Mouse (Mus musculus) brain, embryonic 14.5 days (tissue): ENCODE measurements at regions not wholly inside any gene's neighbourhood (a gene's known extent, or its start where the extent isn't known, plus 50 kb on each side); places are given as distances from the start of the nearest gene placed in this dataset.

Source experiments
- DNase-seq: peaks from one replicate; pipeline ENCODE4 v3.0.0-alpha.2; 2011; ENCODE audit warnings: low read depth
- CTCF ChIP-seq: fragments of 200-500 bp; IDR thresholded peaks from 2 replicates; pipeline ENCODE4 v1.5.1; 2012; ENCODE audit warnings: inconsistent platforms, mild to moderate bottlenecking, moderate library complexity, borderline replicate concordance; ENCODE audit not compliant: insufficient read depth, insufficient read length; ENCODE audit errors: extremely low read depth
- POLR2A ChIP-seq: fragments of 200-500 bp; IDR thresholded peaks from 2 replicates; pipeline ENCODE4 v1.6.1; 2012; ENCODE audit warnings: mild to moderate bottlenecking, inconsistent platforms, borderline replicate concordance; ENCODE audit not compliant: poor library complexity, insufficient read depth, insufficient read length, severe bottlenecking; ENCODE audit errors: extremely low read depth

- peak; percentile 83 for DNase-seq
- TF ChIP-seq CTCF (no peak), POLR2A (no peak)
Observed at GRCm38 (mm10) chr13:100950348-100951184, 117.3 kb upstream of the Slc30a5 start.

- TF ChIP-seq POLR2A (no peak), CTCF (no peak)
- no peak for DNase-seq
Observed at GRCm38 (mm10) chr13:100943206-100943848, 110.1 kb upstream of the Slc30a5 start.

GRCm38 (mm10) chr13:100940791-100941190 is 107.6 kb upstream of the Slc30a5 start:
- DNase-seq = no peak
- TF ChIP-seq CTCF = no peak
- no peak for TF ChIP-seq POLR2A

- peak; percentile 69; the same call in 1 of the 2 replicates for TF ChIP-seq CTCF
- TF ChIP-seq POLR2A = no peak
- DNase-seq = peak; percentile 78
Observed at GRCm38 (mm10) chr13:100939677-100940076, 106.5 kb upstream of the Slc30a5 start.

DNA sequence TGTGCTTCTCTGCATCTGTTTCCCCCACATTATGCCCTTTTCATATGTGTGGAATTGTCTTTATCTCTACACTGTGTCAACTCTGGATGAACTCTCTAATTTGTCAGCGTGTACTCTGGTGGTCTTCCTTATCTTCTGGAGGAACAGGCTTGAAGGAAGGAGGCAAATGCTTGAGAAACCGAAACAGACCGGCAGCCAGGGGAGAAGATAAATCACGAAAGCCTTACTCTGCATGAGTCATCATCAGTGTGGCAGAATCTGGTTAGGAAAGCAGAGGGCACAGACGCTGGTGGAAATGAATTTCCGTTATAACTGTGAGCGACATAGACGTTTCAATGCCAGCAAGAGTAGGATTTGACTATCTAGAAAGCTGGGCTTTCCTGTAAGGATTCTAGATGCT is 100.0 kb upstream of the Slc30a5 start:
- no peak for DNase-seq
- TF ChIP-seq CTCF (no peak), POLR2A (no peak)

- TF ChIP-seq POLR2A (no peak), CTCF (no peak)
- no peak for DNase-seq
Observed at GRCm38 (mm10) chr13:100899566-100899965, 66.3 kb upstream of the Slc30a5 start.

GRCm38 (mm10) chr13:100893871-100894270 is 60.6 kb upstream of the Slc30a5 start:
- no peak for TF ChIP-seq POLR2A
- TF ChIP-seq CTCF = no peak
- DNase-seq = no peak

DNA sequence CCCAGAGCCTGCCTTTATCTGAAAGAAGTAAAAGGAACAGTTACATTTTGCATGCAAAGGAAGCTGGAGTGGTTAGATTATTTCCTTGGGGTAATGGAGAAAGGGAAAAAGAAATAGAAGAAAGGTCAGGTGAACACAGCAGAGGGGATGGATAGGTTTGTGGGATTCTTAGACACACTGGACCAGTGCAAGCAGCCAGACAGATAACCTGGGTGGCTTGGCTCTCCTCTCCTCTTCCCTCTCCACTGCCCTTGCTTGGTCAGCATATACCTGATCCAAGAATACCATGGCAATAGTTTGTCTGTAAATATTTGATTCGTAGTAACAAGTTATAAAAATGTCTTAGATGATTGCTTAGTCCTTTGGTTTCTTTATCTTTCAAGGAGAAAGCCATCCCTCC is 59.9 kb upstream of the Slc30a5 start:
- DNase-seq = no peak
- TF ChIP-seq CTCF (no peak), POLR2A (no peak)

DNA sequence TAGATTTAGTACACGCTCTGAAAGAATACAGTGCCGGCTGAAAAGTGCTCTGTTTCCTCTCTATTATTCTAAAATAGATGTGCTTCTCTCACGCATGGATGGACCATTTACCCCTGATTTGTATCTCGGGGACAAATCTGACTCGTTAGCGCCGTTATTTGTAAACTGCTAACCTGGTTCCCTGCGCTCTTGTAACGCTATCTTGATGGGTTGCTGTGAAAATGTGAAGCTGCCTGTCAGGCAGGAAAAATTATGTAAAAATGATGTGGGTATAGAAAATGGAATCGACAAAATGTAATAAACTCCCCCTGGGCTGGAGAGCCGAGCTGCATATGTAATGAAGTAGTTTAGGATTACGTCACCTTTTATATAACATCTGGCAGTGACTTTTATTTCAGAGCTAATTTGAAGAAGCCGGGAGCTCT is 59.4 kb upstream of the Slc30a5 start:
- TF ChIP-seq POLR2A (no peak), CTCF (no peak)
- peak; percentile 74 for DNase-seq

- no peak for TF ChIP-seq POLR2A
- peak; percentile 100 for TF ChIP-seq CTCF
- DNase-seq = peak; percentile 91
Observed at GRCm38 (mm10) chr13:100892204-100892603, 59.0 kb upstream of the Slc30a5 start.

DNA sequence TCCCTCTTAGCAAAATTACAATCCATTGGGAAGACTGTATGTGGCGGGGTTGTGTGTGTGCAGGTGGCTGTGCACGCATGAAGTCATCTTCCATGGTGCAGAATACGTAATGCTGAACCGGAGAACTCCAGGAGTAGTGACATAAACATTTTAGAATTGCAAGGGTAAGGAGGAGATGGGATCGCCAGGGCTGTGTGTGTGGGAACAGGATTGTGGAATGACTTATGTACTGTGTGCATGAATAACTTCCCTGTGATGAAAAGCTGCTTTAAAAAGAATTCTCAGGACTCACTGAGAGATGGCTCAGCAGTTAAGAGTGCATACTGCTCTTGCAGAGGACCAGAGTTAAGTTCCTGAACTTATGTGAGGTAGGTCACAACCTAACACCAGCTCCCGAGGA is 57.2 kb upstream of the Slc30a5 start:
- no peak for DNase-seq
- TF ChIP-seq CTCF (no peak), POLR2A (no peak)
